Mouse (Mus musculus): ENCODE data around the gene Pole3.

The Pole3 gene

GRCm38 (mm10) chr4:62524651-62525488 lies at the start of gene Pole3, which contains the start of gene 4933430I17Rik:
Gene Pole3, minus strand, starts transcription at chr4:62525068.
Gene 4933430I17Rik, plus strand, starts transcription at chr4:62525369.
- DNase-seq (ENCODE audit: low read depth, low spot score), result peak; percentile 98

- DNase-seq (ENCODE audit: low read depth, low spot score), result no peak
Observed at GRCm38 (mm10) chr4:62570029-62570428, 45.2 kb upstream of the Pole3 start.

DNA sequence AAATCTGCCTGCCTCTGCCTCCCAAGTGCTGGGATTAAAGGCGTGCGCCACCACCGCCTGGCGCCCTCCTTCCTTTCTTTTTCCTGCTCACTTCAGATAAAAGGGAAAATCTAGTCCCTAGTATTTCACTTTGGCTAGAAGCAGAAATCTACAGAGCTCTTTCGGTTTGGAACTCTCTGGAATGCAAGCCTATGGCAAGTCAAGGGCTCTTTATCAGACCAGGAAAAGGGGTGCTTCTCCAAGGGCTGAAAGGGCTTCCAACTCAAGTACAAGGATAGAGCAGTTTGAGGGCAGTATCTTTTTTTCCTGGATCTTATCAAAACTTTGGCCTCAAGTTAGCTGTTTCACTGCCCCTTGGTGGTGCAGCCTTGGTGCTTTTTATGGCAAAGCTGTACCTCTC lies 44.7 kb upstream of the Pole3 start:
- no peak for DNase-seq (ENCODE audit: low read depth, low spot score)

- peak; percentile 36 for DNase-seq (ENCODE audit: low read depth, low spot score)
Observed at GRCm38 (mm10) chr4:62568359-62568758, 43.5 kb upstream of the Pole3 start.

GRCm38 (mm10) chr4:62567696-62568095 lies 42.8 kb upstream of the Pole3 start:
- no peak for DNase-seq (ENCODE audit: low read depth, low spot score)

GRCm38 (mm10) chr4:62566530-62566929 lies 41.7 kb upstream of the Pole3 start:
- DNase-seq (ENCODE audit: low read depth, low spot score), result no peak

GRCm38 (mm10) chr4:62562006-62562405 lies 37.1 kb upstream of the Pole3 start:
- peak; percentile 80 for DNase-seq (ENCODE audit: low read depth, low spot score)

- DNase-seq (ENCODE audit: low read depth, low spot score), result no peak
Observed at GRCm38 (mm10) chr4:62561630-62562001, 36.7 kb upstream of the Pole3 start.

DNA sequence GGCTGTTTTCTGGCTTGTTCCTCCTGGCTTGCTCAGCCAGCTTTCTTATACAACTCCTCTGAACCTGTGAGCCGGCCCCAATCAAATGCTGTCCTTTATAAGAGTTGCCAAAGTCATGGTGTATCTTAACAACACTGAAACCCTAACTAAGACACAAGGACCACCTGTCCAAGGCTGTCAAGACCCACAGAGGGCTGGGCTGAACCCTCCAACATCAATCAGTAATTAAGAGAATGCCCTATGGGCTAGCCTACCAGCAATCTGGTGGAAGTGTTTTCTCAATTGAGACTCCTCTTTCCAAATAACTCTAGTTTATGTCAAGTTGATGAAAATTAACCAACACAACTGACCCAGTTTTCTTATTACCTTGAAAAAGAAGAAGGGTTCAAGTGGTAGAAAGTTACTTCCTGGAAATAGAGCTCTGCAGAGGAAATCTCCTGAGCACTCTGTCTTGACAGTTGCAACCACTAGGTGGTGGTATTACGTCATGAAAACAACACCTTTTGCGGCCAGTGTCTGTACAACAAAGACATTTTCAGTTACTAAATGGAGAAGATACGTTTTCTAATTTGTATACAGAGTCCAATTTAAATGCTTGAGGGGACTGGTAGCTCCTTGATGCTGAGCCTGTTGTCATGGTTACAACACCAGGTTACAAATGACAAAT lies 36.2 kb upstream of the Pole3 start:
- DNase-seq (ENCODE audit: low read depth, low spot score), result peak; percentile 93

GRCm38 (mm10) chr4:62559797-62560329 lies 35.0 kb upstream of the Pole3 start, which contains the start of gene Rgs3:
Gene Rgs3, plus strand, starts transcription at chr4:62559847.
- DNase-seq (ENCODE audit: low read depth, low spot score), result no peak

- DNase-seq (ENCODE audit: low read depth, low spot score), result peak; percentile 41
Observed at GRCm38 (mm10) chr4:62557436-62557835, 32.6 kb upstream of the Pole3 start.

DNA sequence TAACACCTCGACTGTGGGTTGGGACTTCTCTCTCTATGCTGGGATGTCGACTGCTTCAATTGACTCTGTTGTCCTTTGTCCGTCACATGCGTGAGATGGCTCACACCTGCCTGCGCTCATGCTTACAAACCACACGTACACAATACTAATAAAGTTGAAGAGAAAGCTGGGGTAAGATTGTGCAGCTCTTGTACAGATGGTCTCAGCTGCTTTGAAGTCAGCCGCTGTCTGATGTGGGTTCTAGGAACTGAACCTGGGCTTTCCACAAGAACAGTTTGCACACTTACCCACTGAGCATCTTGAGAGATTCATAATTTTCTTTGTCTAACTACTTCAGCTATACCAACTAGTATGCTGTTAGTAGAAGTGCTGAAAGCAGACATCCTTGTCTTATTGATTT lies 27.1 kb upstream of the Pole3 start:
- peak; percentile 59 for DNase-seq (ENCODE audit: low read depth, low spot score)

GRCm38 (mm10) chr4:62544801-62545200 lies 19.9 kb upstream of the Pole3 start:
- DNase-seq (ENCODE audit: low read depth, low spot score), result no peak

DNA sequence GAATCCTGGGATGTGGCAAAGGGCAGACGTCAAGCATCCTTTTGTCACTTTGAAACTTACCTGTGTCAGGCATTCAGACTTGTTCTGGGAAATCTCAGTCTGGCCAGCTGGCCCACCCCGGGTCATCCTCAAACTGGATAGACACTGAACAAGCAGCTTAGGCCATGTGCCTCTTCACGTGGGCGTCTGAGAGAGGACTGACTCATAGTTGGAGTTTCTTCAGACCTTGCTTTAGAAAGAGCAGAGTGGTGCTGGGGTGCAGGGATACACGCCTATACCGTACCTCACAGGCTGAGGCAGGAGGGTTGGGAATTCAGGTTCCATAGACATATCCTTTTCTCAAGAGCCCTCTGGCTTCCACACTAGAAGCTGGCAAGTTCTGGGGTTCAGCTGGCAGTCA lies 18.9 kb upstream of the Pole3 start:
- no peak for DNase-seq (ENCODE audit: low read depth, low spot score)

DNA sequence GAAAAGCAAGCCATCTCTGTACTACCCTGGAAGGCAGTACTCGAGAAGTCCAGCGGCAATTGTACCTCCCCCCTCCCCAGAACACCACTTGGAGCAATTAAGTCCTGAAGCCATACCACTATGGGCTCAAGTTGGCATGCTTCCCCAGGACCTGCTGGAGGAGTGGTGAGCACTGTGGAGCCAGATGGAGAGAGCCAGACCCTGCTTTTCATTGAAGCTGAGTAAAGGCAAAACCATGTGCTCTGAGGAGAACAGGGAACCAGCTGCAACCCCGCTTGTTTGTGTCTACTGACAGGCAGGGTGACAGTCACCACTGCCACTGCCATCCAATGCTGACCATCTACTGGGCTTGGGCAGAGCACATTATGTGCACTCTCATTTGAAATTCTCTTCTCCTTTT lies 16.9 kb upstream of the Pole3 start:
- no peak for DNase-seq (ENCODE audit: low read depth, low spot score)

DNA sequence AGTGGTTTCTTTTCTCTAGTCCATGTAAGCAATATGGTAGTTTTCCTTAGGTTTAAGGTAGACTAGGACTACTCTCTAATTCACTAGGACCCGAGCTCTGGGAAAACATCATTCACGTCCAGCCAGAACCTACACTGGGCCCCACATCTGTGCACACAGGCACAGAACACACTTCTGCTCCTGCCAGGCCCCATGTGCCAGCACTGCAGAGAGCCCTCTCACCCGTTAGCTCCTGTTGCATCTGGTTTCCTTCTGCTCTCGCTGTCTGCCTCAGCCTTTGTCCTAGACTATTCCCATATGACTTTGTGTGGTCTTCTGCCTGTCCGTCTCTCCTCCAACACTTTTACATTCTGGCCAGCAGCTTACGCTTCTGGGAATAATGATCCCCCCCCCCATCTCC lies 8.9 kb upstream of the Pole3 start:
- no peak for DNase-seq (ENCODE audit: low read depth, low spot score)

DNA sequence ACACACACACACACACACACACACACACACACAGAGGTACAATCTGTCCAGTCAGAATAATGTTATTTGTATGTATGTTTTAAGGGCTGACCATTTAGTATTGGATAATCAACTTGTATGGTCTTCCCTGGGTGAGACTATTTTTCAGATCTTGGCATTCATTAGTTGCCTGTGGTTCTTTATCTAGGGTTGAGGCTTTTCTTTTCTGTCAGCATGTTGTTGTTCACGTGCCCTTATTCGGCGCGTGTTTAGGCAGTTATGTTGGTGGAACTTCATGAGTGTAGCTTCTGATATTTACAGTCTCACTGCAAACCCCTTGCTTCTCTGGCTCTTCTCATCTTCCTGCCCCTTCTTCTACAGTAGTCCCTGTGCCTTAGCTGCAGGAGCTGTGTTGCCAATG lies 2.8 kb upstream of the Pole3 start:
- no peak for DNase-seq (ENCODE audit: low read depth, low spot score)

- DNase-seq (ENCODE audit: low read depth, low spot score), result no peak
Observed at GRCm38 (mm10) chr4:62526256-62526655, 1.4 kb upstream of the Pole3 start.

DNA sequence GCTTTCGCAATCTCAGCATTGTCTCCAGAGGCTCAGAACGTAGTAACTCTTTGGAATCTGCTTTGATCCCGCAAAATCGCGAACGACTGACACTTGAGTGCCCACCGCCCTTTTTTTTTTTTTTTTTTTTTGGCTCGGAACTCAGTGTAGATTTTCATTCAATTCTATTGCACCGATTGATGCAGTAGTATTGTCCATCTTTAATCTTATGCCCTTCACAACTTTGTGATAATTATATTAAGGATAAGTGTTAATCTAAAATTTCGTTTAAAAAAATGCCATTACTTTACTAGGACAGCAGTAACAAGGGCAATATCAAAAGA lies 582 bp upstream of the Pole3 start:
- DNase-seq (ENCODE audit: low read depth, low spot score), result no peak

GRCm38 (mm10) chr4:62520892-62521400 lies 3.9 kb downstream of the Pole3 start:
- DNase-seq (ENCODE audit: low read depth, low spot score), result no peak

GRCm38 (mm10) chr4:62519849-62520233 lies 5.0 kb downstream of the Pole3 start, which contains the start of gene Alad:
Gene Alad, minus strand, starts transcription at chr4:62519918.
- peak; percentile 81 for DNase-seq (ENCODE audit: low read depth, low spot score)

- no peak for DNase-seq (ENCODE audit: low read depth, low spot score)
Observed at GRCm38 (mm10) chr4:62519122-62519848, 5.6 kb downstream of the Pole3 start.
